Mouse (Mus musculus): Measurements from ENCODE around the gene Raf1.

DNA sequence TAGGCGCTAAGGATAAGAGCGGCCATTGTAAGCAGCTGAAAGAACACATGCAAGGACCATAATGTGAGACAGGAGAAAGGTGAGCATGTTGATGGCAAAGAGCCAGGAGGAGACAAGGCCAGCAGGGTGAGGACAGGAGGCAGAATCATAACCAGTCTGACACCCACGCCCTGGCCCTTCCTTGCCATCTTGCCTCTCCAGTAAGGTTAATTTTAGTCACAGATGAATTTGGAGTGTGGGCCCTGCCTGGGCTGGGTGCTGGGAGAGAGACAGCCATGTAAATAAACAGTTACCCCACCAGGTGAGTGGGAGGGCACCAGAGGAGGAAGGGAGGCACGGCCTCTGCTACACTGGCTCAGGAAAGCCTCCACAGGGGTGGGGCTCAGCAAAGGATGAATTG, 4.6 kb upstream of the Raf1 start:
- TF ChIP-seq CTCF (conservative IDR thresholded peaks at IDR 0.05; ENCODE audit: insufficient read depth, insufficient read length, low read depth, low read length) (no peak), POLR2A (IDR thresholded peaks at IDR 0.05; ENCODE audit: low read depth, low read length) (no peak)
